Mouse (Mus musculus) kidney, adult 18-20 months (tissue): ENCODE measurements around the gene Mybpc2.
A peak's percentile ranks its signal among the peaks of the same experiment; 100 is the strongest.

Experiments
- DNase-seq: peaks from one replicate; pipeline ENCODE4 v3.0.0; 2021

The Mybpc2 gene

GRCm38 (mm10) chr7:44524502-44524901 is at the start of gene Mybpc2:
Gene Mybpc2, minus strand, starts transcription at chr7:44524656.
- peak; percentile 43 for DNase-seq

- no peak for DNase-seq
Observed at GRCm38 (mm10) chr7:44572956-44573484, 48.6 kb upstream of the Mybpc2 start.

DNA sequence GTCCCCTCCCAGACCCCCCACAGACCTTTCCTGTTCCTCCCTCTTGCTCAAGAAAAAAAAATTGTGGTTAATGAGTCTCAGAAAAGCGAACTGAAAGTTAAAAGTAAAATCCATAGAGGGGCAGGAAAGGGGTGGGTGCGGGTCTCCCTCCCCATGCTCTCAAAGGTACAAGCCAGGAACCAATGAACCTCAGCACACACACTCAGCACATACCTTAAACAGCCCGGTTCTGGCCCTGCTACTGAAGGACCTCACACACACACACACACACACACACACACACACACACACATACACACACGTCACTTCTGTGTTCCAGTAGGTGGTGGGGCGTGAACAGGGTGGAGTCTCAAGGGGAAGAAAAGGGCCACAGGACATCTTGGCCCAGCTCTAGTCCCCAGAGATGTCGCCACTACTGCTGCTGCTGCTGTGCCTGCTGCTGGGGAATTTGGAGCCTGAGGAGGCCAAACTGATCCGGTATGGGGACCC is 47.8 kb upstream of the Mybpc2 start, which contains the start of gene Napsa:
Gene Napsa (plus strand): TSS at position 168 of the 489 bp plus-strand sequence.
- DNase-seq, result peak; percentile 67

DNA sequence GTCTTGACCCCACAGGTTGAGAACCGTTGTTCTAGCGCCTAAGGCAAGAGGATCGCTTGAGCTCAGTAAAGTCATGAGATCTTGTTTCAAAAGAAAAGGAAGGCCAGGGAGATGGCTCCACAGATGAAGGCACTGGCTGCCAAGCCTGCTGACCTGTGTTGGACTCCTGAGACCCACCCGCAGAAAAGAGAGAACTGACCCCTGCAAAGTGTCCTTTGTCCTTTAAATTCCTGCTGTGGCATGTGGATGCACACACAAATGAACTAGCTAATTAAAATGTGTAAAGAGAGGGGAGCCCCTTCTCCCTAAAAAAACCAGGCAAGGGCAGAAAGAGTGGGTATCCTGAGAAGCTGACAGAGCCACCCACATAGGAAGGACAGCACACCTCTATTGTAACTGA is 47.4 kb upstream of the Mybpc2 start:
- DNase-seq, result peak; percentile 56

DNA sequence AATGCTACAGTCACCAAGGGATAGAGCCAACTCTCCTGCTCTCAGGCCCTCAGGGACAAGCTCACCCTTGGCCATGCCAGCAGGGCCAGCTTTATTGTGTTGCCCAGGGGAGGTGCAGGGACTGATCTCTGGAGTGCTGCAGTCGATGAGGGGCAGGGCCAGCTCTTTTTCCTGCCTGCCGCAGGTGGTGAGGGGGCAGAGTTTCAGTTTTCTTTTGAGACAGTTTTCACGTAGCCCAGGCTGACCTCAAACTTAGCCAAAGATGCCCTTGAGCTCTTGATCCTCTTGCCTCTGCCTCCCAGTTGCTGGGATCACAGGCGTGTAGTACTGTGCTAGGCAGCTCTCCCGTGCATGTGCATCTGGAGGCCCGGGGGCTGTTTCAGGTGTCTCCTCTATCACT is 46.5 kb upstream of the Mybpc2 start:
- no peak for DNase-seq

GRCm38 (mm10) chr7:44568803-44569202 is 44.3 kb upstream of the Mybpc2 start:
- no peak for DNase-seq

- no peak for DNase-seq
Observed at GRCm38 (mm10) chr7:44565414-44565813, 41.0 kb upstream of the Mybpc2 start.

- DNase-seq, result no peak
Observed at GRCm38 (mm10) chr7:44564486-44564885, 40.0 kb upstream of the Mybpc2 start.

DNA sequence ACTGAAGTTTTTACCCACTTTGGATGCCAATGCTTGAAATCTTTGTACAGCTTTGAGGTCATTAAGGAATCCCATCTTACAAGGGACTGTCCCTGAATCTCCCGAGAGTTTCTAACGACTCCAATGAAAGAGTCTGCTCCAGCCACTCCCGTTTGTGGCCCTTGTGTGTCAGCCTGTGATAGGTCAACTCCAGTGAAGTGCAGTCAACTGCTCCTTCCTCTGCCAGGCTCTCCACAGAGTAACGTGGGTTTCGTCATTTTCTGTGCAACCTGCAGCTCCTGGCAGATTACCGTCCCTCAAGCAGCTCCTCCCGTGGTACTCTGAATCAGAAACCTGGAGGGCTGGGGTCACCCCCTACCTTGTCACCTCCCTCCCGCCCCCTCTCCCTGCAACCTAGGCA is 38.8 kb upstream of the Mybpc2 start:
- DNase-seq, result no peak

DNA sequence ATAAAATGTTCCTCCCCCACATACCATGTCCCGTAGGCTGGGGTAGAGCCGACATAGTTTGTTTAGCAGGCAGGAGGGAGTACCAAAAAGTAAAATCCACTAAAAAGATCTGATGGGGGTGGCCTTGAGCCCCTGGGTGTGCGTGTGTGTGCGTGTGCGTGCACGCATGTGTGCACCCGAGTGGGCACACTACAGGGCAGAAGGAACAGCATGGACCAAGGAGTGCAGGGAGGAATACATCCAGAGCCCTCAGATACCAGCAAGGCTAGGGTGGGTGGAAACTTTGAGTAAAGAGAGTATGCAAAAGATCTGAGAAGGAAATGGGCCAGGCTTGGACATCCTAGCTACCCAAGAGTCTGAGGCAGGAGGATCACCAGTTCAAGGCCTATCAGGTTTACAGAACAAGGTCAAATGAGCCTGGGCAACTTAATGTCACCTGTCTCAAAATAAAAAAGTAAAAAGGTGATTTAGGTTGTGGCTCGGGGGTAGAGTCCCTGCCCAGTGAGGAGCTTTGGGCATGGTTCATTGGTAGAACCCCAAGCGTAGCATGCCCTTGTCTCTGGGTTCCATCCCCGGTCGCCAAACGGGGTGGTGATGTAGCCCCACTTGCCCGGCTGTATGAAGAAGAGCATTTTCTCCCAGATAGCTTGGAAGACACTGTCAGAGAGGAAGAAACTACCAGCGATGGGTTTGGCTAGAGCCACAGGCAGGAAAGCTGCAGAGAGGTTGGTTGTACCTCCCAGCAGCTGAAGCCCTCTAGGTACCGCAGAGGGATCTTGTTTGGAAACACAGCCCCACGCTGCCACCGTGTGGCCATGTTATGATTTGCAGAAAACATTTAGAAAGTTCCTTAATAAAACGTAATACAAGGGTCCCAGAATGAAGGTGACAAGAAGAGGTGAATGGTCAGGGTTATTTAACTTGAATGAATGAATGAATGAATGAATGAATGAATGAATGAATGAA is 36.3 kb upstream of the Mybpc2 start:
- peak; percentile 86 for DNase-seq

GRCm38 (mm10) chr7:44557629-44558028 is 33.2 kb upstream of the Mybpc2 start:
- no peak for DNase-seq

GRCm38 (mm10) chr7:44553826-44554225 is 29.4 kb upstream of the Mybpc2 start, which contains the start of gene Nr1h2:
Gene Nr1h2, minus strand, starts transcription at chr7:44553951.
- peak; percentile 96 for DNase-seq

DNA sequence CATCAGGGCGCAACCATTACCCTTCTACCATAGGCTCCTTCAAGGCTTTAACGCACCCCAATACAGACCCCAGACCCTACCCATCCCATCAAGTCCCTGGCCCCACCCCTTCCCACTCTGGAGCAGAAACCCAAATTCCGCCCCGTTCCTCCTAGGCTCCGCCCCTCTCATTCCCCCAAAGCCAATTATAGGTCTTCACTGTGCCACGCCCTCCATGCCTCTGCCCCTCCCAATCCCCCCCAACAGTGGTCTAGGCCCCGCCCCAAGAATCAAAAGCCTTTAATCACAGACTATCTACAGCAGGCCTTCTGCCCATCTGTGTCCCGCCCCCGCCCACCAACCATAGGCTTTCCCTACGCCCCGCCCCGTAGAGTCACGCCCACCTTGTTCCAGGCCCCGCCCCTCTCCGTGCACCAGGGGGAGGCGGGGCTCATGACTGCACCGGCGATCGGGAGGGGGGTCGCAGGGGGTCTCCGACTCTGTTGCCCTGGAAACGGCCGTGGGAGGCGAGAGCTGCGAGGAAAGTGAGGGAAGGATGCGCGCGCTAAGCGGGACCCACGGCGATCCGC is 28.8 kb upstream of the Mybpc2 start:
- peak; percentile 75 for DNase-seq

DNA sequence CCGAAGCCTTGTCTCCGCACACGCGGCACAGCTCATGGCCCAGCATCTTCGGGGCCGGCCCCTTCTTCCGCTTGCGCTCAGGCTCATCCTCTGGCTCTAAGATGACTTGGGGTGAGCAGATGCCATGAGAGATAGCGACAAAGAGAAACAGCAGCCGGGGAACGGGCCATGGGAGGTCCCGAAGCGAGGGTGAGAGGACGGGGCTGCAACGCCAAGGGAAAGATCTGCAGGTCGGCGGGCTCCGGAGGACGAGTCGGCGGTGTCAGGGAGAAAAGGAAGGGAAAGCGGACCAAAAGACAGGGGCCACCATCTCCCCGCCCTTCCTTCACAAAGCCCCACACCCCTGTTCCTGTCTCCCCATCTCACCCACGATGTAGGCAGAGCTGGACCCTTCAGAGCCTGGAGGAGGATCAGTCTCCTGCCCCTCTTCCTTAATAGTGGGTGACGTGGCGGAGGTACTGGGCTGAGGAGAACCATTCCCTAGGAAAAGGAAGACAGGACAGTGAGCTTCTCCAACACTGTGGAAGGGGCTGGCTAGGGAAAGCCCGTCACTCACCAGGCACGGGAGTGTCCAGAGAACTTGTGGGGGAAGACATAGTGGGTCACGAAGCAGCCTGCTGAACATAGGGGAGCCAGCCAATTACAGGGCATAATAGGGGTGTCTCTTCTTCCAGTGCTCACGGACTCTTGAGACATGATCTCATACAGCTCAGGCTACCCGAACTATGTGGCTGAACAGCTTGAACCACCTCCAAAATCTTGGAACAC is 27.9 kb upstream of the Mybpc2 start:
- DNase-seq, result no peak

DNA sequence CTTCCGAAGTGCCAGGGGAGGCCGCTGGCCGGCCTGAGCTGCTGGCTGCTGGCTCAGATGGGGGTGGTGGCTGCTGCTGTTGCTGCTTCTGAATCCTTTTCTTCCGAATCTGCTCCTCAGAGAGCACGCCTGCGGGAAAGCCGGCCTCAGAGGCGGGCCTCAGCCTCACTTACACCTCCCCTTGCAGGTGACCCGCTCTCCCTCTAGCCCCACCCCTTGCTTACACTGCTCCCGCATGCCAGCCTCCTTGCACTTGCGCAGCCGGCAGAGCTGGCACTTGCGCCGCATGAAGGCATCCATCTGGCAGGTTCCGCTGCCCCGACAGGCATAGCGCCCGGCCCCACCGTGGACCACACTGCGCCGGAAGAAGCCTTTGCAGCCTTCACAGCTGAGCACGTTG is 27.3 kb upstream of the Mybpc2 start:
- DNase-seq, result no peak

GRCm38 (mm10) chr7:44551301-44551700 is 26.8 kb upstream of the Mybpc2 start:
- DNase-seq, result no peak

DNA sequence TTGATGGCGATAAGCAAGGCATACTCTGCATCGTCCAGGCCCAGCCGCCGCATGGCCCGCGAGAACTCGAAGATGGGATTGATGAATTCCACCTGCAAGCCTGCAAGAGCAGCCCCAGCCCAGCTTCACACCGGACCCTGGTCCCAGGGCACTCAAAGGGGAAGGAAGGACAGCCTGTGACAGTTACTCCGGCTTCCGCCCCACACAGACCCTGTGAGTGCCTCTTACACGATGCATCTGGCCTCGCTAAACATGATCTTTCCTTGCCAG is 25.9 kb upstream of the Mybpc2 start:
- DNase-seq, result no peak

DNA sequence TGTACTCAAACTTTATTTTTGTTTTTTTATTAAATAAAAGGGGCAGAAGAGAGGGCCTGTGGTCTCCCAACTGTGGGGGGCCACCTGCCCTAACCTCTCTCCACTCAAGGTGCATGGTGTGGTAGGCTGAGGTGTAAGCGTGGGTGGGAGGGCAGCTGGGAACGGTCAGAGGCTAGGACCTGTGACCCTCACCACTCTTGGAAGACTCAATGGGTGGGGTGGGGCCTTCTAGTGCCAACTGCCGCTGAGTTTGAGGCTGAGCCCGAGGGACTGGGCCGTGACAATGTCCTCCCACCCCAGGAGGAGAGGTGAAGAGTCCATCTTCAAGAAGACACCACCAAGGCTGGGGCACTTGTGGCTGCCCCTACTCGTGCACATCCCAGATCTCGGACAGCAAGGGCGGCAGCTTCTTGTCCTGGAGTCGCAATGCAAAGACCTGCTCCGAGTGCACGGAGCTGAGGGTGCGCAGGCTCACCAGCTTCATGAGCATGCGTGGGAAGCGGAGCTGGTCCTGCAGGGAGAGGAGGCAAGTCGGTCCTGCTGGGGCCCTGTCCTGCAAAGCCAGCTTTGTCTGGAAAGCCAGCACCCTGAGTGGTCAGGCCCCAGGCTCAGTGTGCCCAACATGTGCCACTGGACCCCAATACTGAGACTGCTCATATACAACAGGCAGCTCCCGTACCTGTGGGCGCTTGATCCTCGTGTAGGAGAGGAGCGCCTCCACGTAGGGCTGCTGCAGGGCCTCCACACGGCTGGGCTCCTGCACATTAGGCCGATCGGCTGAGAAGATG is 25.4 kb upstream of the Mybpc2 start:
- no peak for DNase-seq

DNA sequence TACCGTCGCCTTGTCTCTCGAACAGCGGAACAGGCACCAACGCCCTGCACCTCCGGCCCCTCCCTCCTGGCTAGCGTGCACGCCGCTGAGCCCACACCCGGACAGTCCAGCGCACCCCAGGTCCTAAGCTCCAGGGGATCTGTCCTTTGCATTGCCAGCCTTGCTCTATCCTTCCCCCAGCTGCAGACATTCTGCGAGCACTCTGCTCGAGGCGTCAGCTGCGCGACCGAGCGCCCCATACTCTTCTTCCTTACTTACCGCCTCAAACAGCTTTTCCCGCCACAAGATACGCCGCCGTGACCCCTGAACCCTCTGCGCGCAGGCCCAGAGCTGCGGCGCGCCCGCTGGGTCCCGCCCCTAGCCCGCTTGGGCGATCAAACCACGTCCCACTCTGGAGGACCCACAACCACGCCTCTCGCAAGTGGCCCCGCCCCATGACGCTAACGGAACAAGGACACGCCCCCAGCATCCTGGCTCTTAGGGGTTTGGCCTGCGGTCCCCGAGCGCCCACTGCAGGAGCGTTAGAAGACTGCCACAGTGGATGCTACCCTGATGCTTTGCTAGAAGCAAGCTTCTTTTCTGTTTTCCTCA is 24.1 kb upstream of the Mybpc2 start, which contains the start of gene Pold1:
Gene Pold1 (minus strand): TSS at position 353 of the 591 bp plus-strand sequence.
- DNase-seq, result peak; percentile 100

- no peak for DNase-seq
Observed at GRCm38 (mm10) chr7:44547725-44548124, 23.3 kb upstream of the Mybpc2 start.

DNA sequence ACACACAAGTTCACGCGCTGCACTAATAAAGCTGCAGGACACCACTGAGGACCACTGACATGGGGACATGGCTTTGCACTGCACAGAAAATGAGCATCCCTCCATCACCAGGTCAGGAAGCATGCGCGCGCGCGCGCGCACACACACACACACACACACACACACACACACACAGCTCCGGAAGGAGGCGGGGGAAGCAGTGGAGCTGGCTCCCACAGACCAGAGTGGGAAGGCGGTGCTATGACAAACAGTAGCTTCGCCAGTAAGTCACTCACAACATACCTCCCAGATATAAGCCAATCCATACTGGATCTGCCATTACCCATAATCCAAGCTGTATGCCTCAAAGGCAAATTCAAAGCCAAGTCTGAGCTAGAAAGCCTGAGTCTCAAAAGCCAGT is 22.6 kb upstream of the Mybpc2 start:
- DNase-seq, result no peak

GRCm38 (mm10) chr7:44546274-44546673 is 21.8 kb upstream of the Mybpc2 start:
- DNase-seq, result no peak
